Mouse (Mus musculus): ENCODE data around the gene Gpr135.

Gpr135 gene

GRCm38 (mm10) chr12:72070327-72071269 is at the start of gene Gpr135:
Gpr135 (minus strand) TSS chr12:72071125.
- peak; percentile 52 for DNase-seq (ENCODE audit: low read depth)

GRCm38 (mm10) chr12:72115686-72116345 is 44.9 kb upstream of the Gpr135 start:
- no peak for DNase-seq (ENCODE audit: low read depth)

GRCm38 (mm10) chr12:72115126-72115525 is 44.2 kb upstream of the Gpr135 start:
- no peak for DNase-seq (ENCODE audit: low read depth)

GRCm38 (mm10) chr12:72104525-72105281 is 33.8 kb upstream of the Gpr135 start:
- DNase-seq (ENCODE audit: low read depth) = peak; percentile 67

GRCm38 (mm10) chr12:72104027-72104426 is 33.1 kb upstream of the Gpr135 start:
- DNase-seq (ENCODE audit: low read depth) = no peak

- DNase-seq (ENCODE audit: low read depth) = no peak
These were observed 31.9 kb upstream of the Gpr135 start for GRCm38 (mm10) chr12:72102776-72103175.

- DNase-seq (ENCODE audit: low read depth) = no peak
These were observed 26.0 kb upstream of the Gpr135 start for GRCm38 (mm10) chr12:72096966-72097365.

GRCm38 (mm10) chr12:72089802-72090201 is 18.9 kb upstream of the Gpr135 start:
- DNase-seq (ENCODE audit: low read depth) = no peak

GRCm38 (mm10) chr12:72086166-72086825 is 15.4 kb upstream of the Gpr135 start:
- no peak for DNase-seq (ENCODE audit: low read depth)

- DNase-seq (ENCODE audit: low read depth) = peak; percentile 99
These were observed 14.6 kb upstream of the Gpr135 start, which contains the start of the genes L3hypdh and Jkamp for GRCm38 (mm10) chr12:72085329-72086165. L3hypdh (minus strand) TSS chr12:72085439. Jkamp (plus strand) TSS chr12:72085589.

- no peak for DNase-seq (ENCODE audit: low read depth)
These were observed 14.1 kb upstream of the Gpr135 start for GRCm38 (mm10) chr12:72085024-72085328.

- DNase-seq (ENCODE audit: low read depth) = no peak
These were observed 13.5 kb upstream of the Gpr135 start for GRCm38 (mm10) chr12:72084261-72085023.

GRCm38 (mm10) chr12:72083265-72083664 is 12.3 kb upstream of the Gpr135 start:
- DNase-seq (ENCODE audit: low read depth) = no peak

GRCm38 (mm10) chr12:72082370-72082769 is 11.4 kb upstream of the Gpr135 start:
- no peak for DNase-seq (ENCODE audit: low read depth)

GRCm38 (mm10) chr12:72081961-72082360 is 11.0 kb upstream of the Gpr135 start:
- DNase-seq (ENCODE audit: low read depth) = no peak

- DNase-seq (ENCODE audit: low read depth) = no peak
These were observed 7.3 kb upstream of the Gpr135 start for GRCm38 (mm10) chr12:72078248-72078647.

GRCm38 (mm10) chr12:72069626-72070326 is 1.1 kb downstream of the Gpr135 start:
- DNase-seq (ENCODE audit: low read depth) = no peak

GRCm38 (mm10) chr12:72057780-72058179 is 13.1 kb downstream of the Gpr135 start:
- DNase-seq (ENCODE audit: low read depth) = no peak

GRCm38 (mm10) chr12:72053851-72054250 is 17.1 kb downstream of the Gpr135 start:
- DNase-seq (ENCODE audit: low read depth) = no peak

- no peak for DNase-seq (ENCODE audit: low read depth)
These were observed 17.6 kb downstream of the Gpr135 start for GRCm38 (mm10) chr12:72053303-72053702.
